Mouse (Mus musculus) erythroblast, adult 5-6 weeks (primary cell): Measurements from ENCODE around the gene Prkd3. TPM values are rescaled to one million over a fixed set of nuclear protein-coding genes. Genes with fewer than 3 reads are reported as not detected.
A peak's percentile ranks its signal among the peaks of the same experiment; 100 is the strongest.

ENCODE experiments used
- ATAC-seq: replicated peaks from 2 replicates; pipeline ENCODE4 v1.8.0; 2016; ENCODE audit warnings: moderate number of reproducible peaks, mild to moderate bottlenecking, moderate TSS enrichment, inconsistent platforms; ENCODE audit not compliant: poor library complexity, low FRiP score, severe bottlenecking
- total RNA-seq, 2 experiments: library from RNA; stranded (forward) in 1 of 2; stranded (reverse) in 1 of 2; fragments of 150-400 nt in 1 of 2; fragments of 200-764, 138-1000 nt in 1 of 2; gene quantifications; 2 replicates each; pipeline versions ENCODE4 v1.2.3 to v1.2.4; 2015 to 2017; ENCODE audit warnings: low replicate concordance in 2 of 2

Prkd3 gene
- total RNA-seq, 2 experiments from 2014 or later: 9.4 to 9.8 TPM

DNA sequence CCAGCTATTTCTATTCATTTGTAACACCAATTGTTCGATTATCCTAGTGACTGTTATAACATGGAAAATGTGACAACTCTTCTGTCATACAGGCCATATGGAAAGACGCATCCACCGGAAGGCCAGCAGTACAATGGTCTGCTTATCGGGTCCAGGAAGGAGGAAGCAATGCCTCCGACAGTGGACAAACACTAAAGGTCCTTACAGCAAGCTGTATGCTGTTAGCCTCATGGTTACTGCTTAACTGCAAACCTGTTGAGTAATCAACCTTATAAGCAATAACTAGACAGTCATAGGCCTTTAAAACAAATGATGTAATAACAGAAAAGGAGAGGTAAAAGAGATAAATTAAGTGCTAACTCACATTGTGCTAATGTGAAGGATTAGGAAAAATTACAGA, 69.4 kb downstream of the Prkd3 start:
- ATAC-seq: no peak

DNA sequence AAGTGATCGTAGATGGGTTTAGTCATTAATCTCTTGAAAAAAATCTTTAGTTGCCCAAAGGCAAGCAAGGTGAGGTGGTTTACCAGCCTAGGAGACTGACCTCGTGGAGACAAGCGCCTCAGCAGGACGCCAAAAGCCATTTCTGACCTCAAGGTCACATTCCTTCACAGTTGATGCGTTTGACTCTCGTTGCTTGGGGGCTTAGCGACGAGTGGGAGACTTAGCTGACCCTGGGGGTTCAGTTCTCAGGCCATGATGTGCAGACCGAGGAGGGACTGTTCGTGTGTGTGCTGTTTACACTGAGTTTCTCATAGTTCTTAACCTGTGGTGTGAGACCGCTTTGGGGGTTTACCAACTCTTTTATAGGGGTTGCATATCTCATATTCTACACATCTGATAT, 78.0 kb downstream of the Prkd3 start:
- ATAC-seq: no peak

DNA sequence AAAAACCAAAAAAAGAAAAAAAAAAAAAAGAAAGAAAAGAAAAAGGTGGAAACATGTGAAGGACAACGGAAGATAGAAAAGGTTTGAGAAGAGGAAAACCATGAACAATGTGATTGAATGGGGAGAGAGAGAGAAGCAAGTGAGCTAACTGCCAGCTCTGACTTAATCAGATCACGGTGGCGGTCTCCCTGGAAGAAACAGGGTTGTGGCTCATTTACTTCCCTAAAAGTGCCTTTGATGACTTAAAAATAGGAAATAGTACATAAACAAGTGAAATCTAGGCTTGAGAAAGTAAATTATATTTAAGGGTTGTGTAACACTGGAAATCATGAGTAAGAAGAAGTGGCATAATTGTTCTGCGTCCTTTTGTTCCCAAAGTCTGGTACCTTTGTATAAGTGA, 81.7 kb downstream of the Prkd3 start:
- no peak for ATAC-seq

DNA sequence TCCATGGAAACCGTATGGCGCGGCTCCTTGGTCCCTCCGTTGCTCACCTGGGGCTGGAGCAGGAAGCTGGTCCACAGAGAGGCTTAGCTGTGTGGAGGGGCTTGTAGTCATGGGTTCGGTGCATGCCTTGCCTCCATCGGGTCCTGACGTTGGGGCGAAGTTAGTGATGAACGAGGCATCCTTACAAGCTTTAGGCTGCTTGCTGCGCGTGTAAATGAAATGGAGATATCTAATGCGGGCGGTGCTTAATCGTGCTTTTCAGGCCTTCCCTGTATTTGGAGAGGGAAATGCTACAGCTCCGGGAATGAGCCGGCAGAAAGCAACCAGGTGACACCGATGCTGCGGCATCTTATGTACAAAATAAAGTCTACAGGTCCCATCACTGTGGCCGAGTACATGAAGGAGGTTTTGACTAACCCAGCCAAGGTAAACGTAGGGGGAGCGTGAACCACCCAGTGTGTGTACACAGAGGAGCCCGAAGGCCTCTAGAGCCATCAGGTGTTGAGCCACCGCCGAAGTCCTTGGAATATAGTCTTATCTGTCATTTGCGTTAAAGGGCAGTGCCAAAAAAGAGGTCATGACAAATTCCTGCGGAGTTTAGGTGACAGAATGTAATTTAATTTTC, 83.3 kb downstream of the Prkd3 start:
- ATAC-seq: peak; percentile 67

DNA sequence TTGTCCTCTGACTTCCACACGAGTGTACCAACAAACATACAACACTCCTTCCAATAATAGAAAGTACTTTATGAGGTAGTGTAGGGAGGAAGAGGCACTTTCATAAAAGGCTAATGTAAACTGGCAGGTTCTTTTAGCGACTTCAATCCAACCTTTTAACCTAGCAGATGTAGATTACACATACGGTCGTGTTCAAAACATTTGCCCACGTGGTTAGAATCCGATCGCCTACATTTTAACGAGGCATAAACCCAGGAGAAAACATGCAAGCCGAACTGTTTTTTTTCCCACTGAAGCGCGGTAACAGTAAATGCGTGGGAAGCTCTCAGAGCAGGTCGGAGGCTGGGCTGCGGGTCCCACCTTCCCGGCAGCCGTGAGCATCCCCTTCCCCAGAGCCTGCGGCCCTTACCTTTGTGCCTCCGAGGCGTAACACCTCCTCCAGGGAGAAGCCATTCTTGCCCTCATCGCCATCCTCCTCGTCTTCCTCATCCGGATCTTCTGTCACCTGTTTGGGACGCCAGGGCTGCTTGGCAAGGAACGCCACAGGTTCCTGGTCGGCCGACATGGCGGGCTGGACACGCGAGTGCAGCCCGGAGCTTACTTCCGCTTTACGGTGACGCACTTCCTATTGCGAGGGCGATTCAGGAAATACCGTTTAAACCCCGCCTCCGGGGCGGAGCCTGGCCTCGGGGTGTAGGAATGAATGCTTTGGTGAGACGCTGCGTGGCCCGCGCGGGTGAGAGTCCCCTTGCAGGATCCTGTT, 84.0 kb downstream of the Prkd3 start, which contains the start of the genes Cebpz and Ndufaf7:
Gene Cebpz (minus strand): TSS at position 601 of the 763 bp plus-strand sequence.
Gene Ndufaf7 (plus strand): TSS at position 671 of the 763 bp plus-strand sequence.
- peak; percentile 99 for ATAC-seq

DNA sequence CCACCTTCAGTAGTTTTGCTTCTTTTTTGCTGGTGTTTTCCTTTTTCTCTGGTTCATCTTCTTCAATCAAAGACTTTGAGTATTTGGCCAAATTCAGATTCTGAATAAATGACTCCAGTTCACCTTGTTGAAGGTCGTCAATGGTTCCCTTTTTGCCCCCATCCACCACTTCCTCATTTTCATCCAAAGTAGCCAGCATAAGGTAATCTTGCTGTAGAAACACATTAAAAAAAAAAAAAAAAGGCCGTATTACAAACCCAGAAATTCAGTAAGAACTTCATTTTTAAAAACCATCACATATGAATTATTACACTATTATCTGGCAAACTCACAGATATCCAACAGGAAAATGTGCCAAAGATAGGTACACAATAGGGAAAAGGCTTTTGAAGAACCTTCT, 84.8 kb downstream of the Prkd3 start:
- ATAC-seq: no peak

DNA sequence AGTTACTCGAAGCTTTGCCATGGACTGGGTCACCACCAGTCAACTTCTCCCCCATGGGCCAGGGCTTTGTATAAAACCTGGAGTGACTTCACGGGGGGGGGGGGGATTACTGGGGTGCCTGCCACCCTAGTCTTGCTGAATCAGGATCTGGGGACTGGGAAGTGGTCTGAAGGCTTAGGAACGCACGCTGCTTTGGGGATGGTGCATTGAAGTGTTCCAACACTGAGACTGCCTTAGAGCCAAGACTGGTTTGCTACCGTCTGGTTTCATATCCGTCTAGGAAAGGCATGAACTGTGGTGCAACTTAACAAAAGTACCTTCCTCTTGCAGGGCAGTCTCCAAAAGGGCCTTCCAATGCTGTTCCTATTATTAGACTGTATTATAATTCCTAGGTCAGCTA, 102.9 kb downstream of the Prkd3 start:
- no peak for ATAC-seq

DNA sequence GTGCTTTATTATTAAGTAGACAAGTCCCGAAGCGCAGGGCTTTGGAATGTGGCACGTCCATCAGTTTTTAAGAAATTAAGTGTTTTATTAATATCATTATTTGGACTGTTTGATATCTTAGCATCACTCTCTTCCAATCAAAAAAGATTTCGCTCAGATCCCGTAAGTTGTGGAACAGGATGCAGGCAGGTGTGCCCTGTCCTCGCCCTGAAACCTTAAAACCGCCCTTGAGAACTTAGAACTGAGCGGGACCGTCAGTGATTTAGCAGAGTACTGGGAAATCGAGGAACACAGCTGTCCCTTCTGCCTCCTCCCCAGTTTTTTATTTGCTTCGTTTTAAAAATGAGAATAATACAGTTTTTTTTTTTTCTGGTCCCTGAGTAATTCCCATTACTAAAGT, 103.7 kb downstream of the Prkd3 start:
- ATAC-seq: no peak

DNA sequence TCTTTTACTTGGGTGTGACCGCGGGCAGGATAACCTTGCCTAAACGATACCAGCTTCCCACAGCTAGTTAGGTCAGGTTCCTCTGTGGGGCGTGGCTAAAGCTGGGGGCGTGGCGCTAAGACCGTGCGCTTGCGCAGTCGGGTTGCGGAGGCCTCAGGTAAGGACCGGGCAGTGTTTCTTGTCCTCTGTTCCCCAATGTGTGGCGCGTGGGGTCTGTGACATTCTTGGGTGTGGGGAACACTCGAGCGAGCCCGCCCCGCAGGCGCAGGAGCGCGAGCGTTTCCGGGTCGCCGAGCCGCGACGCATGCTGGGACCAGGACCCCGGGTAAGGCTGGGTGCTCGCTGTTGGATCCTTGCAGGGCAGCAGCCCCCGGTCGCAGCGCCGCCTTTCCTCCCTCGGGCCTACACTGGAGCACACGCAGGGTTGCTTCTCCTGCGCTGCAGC, 104.2 kb downstream of the Prkd3 start, which contains the start of gene Cebpzos:
Gene Cebpzos (plus strand): TSS at position 132 of the 445 bp plus-strand sequence.
- ATAC-seq: peak; percentile 96

DNA sequence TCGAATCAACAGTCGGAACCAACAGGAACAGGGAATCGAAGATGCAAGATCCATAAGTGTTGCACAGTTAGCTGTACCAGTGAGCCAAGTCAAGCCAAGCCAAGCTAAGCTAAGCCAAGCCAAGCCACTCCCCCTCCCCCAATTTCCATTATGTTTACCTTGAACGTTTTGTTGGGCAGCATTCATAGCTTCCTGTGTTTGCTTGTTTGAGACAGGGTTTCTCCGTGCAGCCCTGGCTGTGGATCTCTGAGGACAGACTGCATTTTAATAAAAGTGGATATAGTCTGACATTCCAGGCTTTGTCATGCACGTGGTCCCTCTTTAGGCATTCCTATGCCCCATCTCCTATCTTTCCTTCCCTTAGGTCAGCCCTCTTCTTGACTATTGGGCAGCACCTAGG, 104.8 kb downstream of the Prkd3 start:
- ATAC-seq: peak; percentile 44

DNA sequence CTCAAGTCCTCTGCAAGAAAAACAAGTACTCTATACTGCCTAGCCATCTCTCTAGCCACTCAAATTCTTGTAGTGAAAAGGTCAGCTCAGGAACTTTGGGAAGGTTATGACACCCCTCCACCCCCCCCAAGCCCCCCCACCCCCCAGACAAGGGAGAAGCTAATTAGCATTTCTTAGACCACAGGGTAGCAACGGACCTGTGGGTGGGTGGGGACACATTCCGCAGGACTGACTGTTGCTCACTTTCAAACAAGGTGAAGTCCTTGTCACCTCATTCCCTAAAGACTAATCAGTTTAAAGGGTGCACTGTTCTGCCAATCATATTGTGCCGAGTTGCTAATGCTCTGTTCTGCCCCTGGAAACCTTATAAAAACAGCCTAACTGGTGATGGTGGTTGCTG, 106.7 kb downstream of the Prkd3 start:
- ATAC-seq: no peak

DNA sequence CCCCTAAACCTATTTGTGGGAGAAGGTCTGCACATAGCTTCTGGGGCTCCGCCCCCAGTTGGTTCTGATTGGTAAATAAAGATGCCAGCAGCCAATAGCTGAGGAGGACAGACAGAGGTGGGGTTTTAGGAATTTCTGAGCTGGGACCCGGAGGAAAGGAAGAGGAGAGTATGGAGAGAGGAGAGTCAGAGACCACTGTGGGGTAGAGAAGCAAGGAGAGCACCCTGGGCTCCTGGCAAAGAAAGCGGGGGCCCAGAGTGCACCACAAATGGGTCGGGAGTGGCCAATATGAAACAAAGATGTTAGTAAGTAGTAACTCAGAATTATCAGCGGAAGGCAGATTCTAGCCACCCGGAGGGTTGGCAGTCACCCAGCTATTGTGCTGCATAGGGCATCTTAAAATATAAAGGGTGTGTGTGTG, 107.7 kb downstream of the Prkd3 start:
- ATAC-seq: no peak

DNA sequence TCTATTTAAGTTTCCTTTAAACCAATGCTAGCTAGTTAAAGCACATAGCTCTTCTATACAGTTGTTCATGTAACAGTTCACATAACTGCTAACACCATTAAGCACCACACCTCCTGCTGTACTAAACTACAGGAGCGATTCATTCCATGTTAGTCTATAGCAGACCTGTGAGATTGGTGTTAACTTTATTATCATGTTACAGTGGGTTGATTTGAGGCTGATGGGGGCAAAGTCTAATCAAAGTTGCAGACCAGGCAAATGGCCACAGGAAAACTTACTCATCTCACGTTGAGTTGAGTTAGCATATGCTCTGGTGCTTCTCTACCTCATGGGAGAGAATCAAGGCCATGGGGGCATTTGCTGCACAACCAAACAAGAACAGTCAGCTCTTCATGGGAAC, 111.2 kb downstream of the Prkd3 start:
- no peak for ATAC-seq

DNA sequence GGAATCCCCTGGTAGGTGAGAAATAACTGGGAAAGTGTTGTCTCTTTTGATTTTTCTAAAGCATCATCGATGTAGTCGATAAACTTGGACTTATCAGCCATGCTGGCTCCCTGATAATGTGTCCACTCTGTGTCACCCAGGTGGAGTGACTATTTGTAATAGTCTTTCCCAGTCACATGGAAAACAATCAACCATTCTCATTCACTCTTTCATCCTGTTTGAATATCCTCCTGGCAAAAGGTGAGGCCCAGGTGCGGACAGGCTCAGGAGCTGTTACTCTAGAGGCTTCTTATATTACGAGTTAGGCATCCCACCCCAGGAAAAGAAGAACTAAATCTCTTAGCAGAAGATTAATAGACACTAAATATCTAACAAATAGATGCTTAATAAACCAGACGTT, 113.7 kb downstream of the Prkd3 start, which contains the start of gene Sult6b1:
Gene Sult6b1 (minus strand): TSS at position 101 of the 400 bp plus-strand sequence.
- ATAC-seq: no peak

DNA sequence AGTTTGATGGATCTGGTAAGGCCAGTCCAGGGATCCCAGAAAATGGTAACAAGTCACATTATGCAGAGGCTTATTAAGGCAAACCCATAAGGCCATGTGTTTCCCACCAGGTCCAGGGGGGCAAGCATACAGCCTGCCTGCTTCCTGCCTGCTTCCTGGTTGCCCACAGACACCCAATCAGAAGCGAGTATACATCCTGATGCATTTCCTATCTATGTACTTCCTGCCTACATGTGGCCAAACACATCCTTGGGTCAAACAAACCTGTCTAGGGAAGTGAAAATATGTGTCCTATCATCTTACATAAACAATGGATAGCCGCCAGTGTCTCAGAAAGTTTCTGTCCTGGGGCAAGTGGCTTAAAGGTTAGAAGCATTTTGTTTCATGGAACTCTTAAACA, 117.5 kb downstream of the Prkd3 start:
- no peak for ATAC-seq

Other genes starting within 250 kb of the Prkd3 start
- 5.4 and 6.7 TPM in 2 replicates for gene Heatr5b, start 185.5 kb downstream of the Prkd3 start, total RNA-seq (2015; ENCODE audit: low replicate concordance)
- gene Heatr5b, start 185.5 kb downstream of the Prkd3 start, total RNA-seq (2017; ENCODE audit: low replicate concordance): 6.1 and 7.1 TPM in 2 replicates
- 5.0 and 16.3 TPM in 2 replicates for gene Gpatch11, start 185.2 kb downstream of the Prkd3 start, total RNA-seq (2015; ENCODE audit: low replicate concordance)
- gene Gpatch11, start 185.2 kb downstream of the Prkd3 start, total RNA-seq (2017; ENCODE audit: low replicate concordance): 12.3 and 33.8 TPM in 2 replicates
- gene Eif2ak2, start 138.2 kb downstream of the Prkd3 start, total RNA-seq (2015; ENCODE audit: low replicate concordance): 13.4 and 23.0 TPM in 2 replicates
- 50.1 and 55.8 TPM in 2 replicates for gene Eif2ak2, start 138.2 kb downstream of the Prkd3 start, total RNA-seq (2017; ENCODE audit: low replicate concordance)
- not detected in 2 replicates for gene Sult6b1, start 113.8 kb downstream of the Prkd3 start, total RNA-seq (2015; ENCODE audit: low replicate concordance)
- gene Sult6b1, start 113.8 kb downstream of the Prkd3 start, total RNA-seq (2017; ENCODE audit: low replicate concordance): 0.70 TPM in 1 of 2 replicates, not detected in the other
- 4.4 and 10.0 TPM in 2 replicates for gene Cebpzos, start 104.3 kb downstream of the Prkd3 start, total RNA-seq (2015; ENCODE audit: low replicate concordance)
- gene Cebpzos, start 104.3 kb downstream of the Prkd3 start, total RNA-seq (2017; ENCODE audit: low replicate concordance): 14.8 TPM in 2 replicates
- 12.9 and 15.0 TPM in 2 replicates for gene Cebpz, start 83.8 kb downstream of the Prkd3 start, total RNA-seq (2015; ENCODE audit: low replicate concordance)
- 19.2 and 29.8 TPM in 2 replicates for gene Cebpz, start 83.8 kb downstream of the Prkd3 start, total RNA-seq (2017; ENCODE audit: low replicate concordance)
- gene Ndufaf7, start 83.7 kb downstream of the Prkd3 start, total RNA-seq (2015; ENCODE audit: low replicate concordance): 5.0 and 23.0 TPM in 2 replicates
- gene Ndufaf7, start 83.7 kb downstream of the Prkd3 start, total RNA-seq (2017; ENCODE audit: low replicate concordance): 8.4 and 8.7 TPM in 2 replicates
- gene Qpct, start 31.1 kb upstream of the Prkd3 start, total RNA-seq (2015; ENCODE audit: low replicate concordance): 1.3 and 6.0 TPM in 2 replicates
- gene Qpct, start 31.1 kb upstream of the Prkd3 start, total RNA-seq (2017; ENCODE audit: low replicate concordance): 0.14 and 0.77 TPM in 2 replicates